8 mouse cellular contexts compared by ENCODE assay signal in the genomic region with DNA sequence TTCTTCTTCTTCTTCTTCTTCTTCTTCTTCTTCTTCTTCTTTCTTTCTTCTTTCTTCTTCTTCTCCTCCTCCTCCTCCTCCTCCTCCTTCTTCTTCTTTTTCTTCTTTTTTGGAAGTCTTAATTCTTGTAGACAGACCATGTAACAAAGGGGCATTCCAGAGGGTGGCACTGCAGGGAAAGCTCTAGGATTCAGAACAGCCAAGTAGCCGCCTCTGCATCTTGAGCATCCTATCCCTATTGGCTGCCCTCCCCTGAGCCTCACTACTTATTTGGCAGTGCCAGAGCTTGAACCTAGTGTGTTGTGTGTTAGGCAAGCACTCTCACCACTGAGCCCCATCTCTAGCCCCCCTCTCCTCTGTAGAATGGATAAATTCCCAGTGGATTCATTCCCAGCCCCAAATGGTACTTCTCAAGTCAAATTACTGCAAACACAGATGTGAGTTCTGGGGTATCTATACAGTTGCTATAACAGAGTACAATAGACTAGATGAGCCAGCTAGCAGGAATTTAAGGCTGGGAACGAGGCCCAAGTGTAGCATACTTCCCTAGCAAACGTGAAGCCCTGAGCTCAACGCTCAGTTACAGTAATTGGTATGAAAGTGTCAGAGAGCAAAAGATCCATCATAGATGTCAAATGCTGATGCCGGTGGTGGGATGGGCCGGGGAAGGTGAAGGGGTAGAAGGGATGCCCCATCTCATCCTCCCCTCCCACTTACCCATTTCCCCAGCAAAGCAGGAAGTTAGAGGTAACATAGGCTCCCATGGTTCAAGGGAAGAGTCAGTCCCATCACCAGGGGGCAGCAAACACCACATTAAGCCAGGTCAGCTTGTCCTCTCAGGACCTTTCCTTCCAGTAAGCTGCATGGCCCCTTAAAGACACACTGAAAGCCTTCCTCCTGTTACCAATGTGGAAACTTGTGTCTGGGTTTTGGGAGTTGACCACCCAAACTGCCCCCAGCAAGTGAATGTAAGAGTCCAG. TPM values are rescaled to one million over a fixed set of nuclear protein-coding genes. Genes with fewer than 3 reads are reported as not detected.
A peak's percentile ranks its signal among the peaks of the same experiment; 100 is the strongest.
DNase-seq lines count a peak whose midpoint lies in the region; ATAC-seq and TF ChIP-seq lines count a peak whose summit lies in the region.

No protein-coding gene starts in this region.

- WGBS in kidney, embryonic 16.5 days, result 39% methylated on average over 6 of the region's 6 CpGs
- WGBS in kidney, adult 2 months, result 23% methylated on average over 6 of the region's 6 CpGs
- 47% methylated on average over 6 of the region's 6 CpGs for WGBS in limb, embryonic 14.5 days

- no peaks in the 10 kb centered on the region for H3K27me3 ChIP-seq in kidney, embryonic 16.5 days (ENCODE audit: insufficient read depth, low read length)
- H3K27me3 ChIP-seq in kidney, adult 2 months (replicated peaks; ENCODE audit: control insufficient read depth, insufficient read depth, low read length), result no peaks in the 10 kb centered on the region
- no peaks in the 10 kb centered on the region for H3K27me3 ChIP-seq in limb, embryonic 14.5 days (ENCODE audit: control insufficient read depth, insufficient read depth, low read length)

- peak; percentile 57 for TF ChIP-seq CTCF in bone marrow macrophage, adult 2 months (IDR thresholded peaks at IDR 0.05; ENCODE audit: low read depth, low read length)
- peak; percentile 97 for TF ChIP-seq CTCF in kidney, adult 2 months (conservative IDR thresholded peaks at IDR 0.05; ENCODE audit: insufficient read depth, insufficient read length, low read depth, low read length)

- DNase-seq in kidney, adult 11 months, result peak; percentile 80
- DNase-seq in fibroblast of lung, adult 2 months (ENCODE audit: low read depth), result peak; percentile 65
- DNase-seq in kidney, adult 2 months, result peak; percentile 88
- peak; percentile 83 for DNase-seq in limb, embryonic 14.5 days (ENCODE audit: low spot score)
- peak; percentile 37 for DNase-seq in ovary, postnatal 10 days (ENCODE audit: low spot score)
- peak; percentile 78 for DNase-seq in thymus, postnatal 0 days (ENCODE audit: low spot score)

- ATAC-seq in kidney, embryonic 16.5 days (ENCODE audit: low FRiP score, low TSS enrichment), result no peak
- ATAC-seq in limb, embryonic 14.5 days (ENCODE audit: low FRiP score, low read depth), result no peak

- no peak for TF ChIP-seq POLR2A in bone marrow macrophage, adult 2 months (IDR thresholded peaks at IDR 0.05; ENCODE audit: borderline replicate concordance, low read depth, low read length)
- TF ChIP-seq POLR2A in kidney, adult 2 months (IDR thresholded peaks at IDR 0.05; ENCODE audit: low read depth, low read length), result no peak
- TF ChIP-seq POLR2A in limb, embryonic 14.5 days (IDR thresholded peaks at IDR 0.05; ENCODE audit: borderline replicate concordance, extremely low read depth, insufficient read depth, insufficient read length), result no peak

- no peaks in the 10 kb centered on the region for H3K9me3 ChIP-seq in kidney, embryonic 16.5 days (ENCODE audit: low read length)
- no peaks in the 10 kb centered on the region for H3K9me3 ChIP-seq in limb, embryonic 14.5 days (ENCODE audit: control insufficient read depth, low read length)

- no peak overlapping the region for H3K4me2 ChIP-seq in kidney, embryonic 16.5 days (replicated peaks; ENCODE audit: low read depth, low read length)
- H3K4me2 ChIP-seq in limb, embryonic 14.5 days (replicated peaks; ENCODE audit: low read depth, low read length, severe bottlenecking), result no peak overlapping the region

- H3K36me3 ChIP-seq in kidney, embryonic 16.5 days (ENCODE audit: insufficient read depth, low read length), result no peaks in the 10 kb centered on the region
- H3K36me3 ChIP-seq in kidney, adult 2 months (ENCODE audit: control insufficient read depth, insufficient read depth, low read length), result no peaks in the 10 kb centered on the region
- H3K36me3 ChIP-seq in limb, embryonic 14.5 days (ENCODE audit: control insufficient read depth, insufficient read depth, low read length), result no peaks in the 10 kb centered on the region

- H3K27ac ChIP-seq in kidney, embryonic 16.5 days (ENCODE audit: low read length), result no peak overlapping the region
- no peak overlapping the region for H3K27ac ChIP-seq in bone marrow macrophage, adult 2 months (ENCODE audit: insufficient read depth, low read depth, low read length)
- H3K27ac ChIP-seq in kidney, adult 2 months (ENCODE audit: insufficient read depth, low read depth, low read length), result no peak overlapping the region
- H3K27ac ChIP-seq in limb, embryonic 14.5 days (replicated peaks; ENCODE audit: low read depth, low read length), result no peak overlapping the region

- H3K4me1 ChIP-seq in kidney, embryonic 16.5 days (ENCODE audit: insufficient read depth, low read length), result peaks cover 14% of the 10 kb centered on the region; the same call in 1 of the 2 replicates
- peaks cover 13% of the 10 kb centered on the region for H3K4me1 ChIP-seq in bone marrow macrophage, adult 2 months (ENCODE audit: control insufficient read depth, insufficient read depth, low read length)
- H3K4me1 ChIP-seq in kidney, adult 2 months (ENCODE audit: control insufficient read depth, insufficient read depth, low read length), result peaks cover 7% of the 10 kb centered on the region
- H3K4me1 ChIP-seq in limb, embryonic 14.5 days (ENCODE audit: control insufficient read depth, insufficient read depth, low read length), result peaks cover 7% of the 10 kb centered on the region

- H3K4me3 ChIP-seq in kidney, embryonic 16.5 days (ENCODE audit: low read length), result no peak overlapping the region
- no peak overlapping the region for H3K4me3 ChIP-seq in bone marrow macrophage, adult 2 months (ENCODE audit: insufficient read depth, low read length)
- H3K4me3 ChIP-seq in kidney, adult 2 months (ENCODE audit: insufficient read depth, low read depth, low read length), result no peak overlapping the region
- no peak overlapping the region for H3K4me3 ChIP-seq in limb, embryonic 14.5 days (replicated peaks; ENCODE audit: low read length)

- no peak overlapping the region for H3K9ac ChIP-seq in kidney, embryonic 16.5 days (replicated peaks; ENCODE audit: low read length)
- H3K9ac ChIP-seq in limb, embryonic 14.5 days (ENCODE audit: low read depth, low read length, severe bottlenecking), result no peak overlapping the region

RNA-seq across cellular contexts. Expression of a gene that starts 3.2 kb away (rescaled TPM):
- polyA plus RNA-seq in kidney, embryonic 16.5 days (2015; fragmentation: Nextera tagmentation; extraction: Ambion mirVana), result 15.8 and 20.7 TPM in 2 replicates
- 28.5 and 29.9 TPM in 2 replicates for polyA plus RNA-seq in bone marrow macrophage, adult 2 months (2012; ENCODE audit: insufficient read depth, insufficient read length, missing spikeins)
- 26.6 and 29.2 TPM in 2 replicates for polyA plus RNA-seq in kidney, adult 2 months (2012; rRNA removed)
- polyA plus RNA-seq in limb, embryonic 14.5 days (2012; rRNA removed), result 44.5 and 53.2 TPM in 2 replicates
- polyA plus RNA-seq in limb, embryonic 14.5 days (2014; fragmentation: Nextera tagmentation; extraction: Ambion mirVana), result 18.5 and 22.4 TPM in 2 replicates
- polyA plus RNA-seq in thymus, postnatal 0 days (2015; fragmentation: Nextera tagmentation; extraction: Ambion mirVana), result 7.6 and 8.9 TPM in 2 replicates

RNA-seq across cellular contexts. Expression of a gene that starts 8.3 kb away (rescaled TPM):
- polyA plus RNA-seq in kidney, embryonic 16.5 days (2015; fragmentation: Nextera tagmentation; extraction: Ambion mirVana), result 3.4 and 4.8 TPM in 2 replicates
- polyA plus RNA-seq in bone marrow macrophage, adult 2 months (2012; ENCODE audit: insufficient read depth, insufficient read length, missing spikeins), result 4.7 and 5.3 TPM in 2 replicates
- polyA plus RNA-seq in kidney, adult 2 months (2012; rRNA removed), result 0.17 TPM in 1 of 2 replicates, not detected in the other
- polyA plus RNA-seq in limb, embryonic 14.5 days (2012; rRNA removed), result 1.5 and 3.8 TPM in 2 replicates
- 2.2 and 5.9 TPM in 2 replicates for polyA plus RNA-seq in limb, embryonic 14.5 days (2014; fragmentation: Nextera tagmentation; extraction: Ambion mirVana)
- polyA plus RNA-seq in thymus, postnatal 0 days (2015; fragmentation: Nextera tagmentation; extraction: Ambion mirVana), result 2.9 and 7.4 TPM in 2 replicates

Comparison
In these comparisons a context has a peak if more than half of its experiments do, and no peak if none do; other contexts are left out.
1. DNase-seq: peak in every context shown above with its lines; median percentile 88 in kidney, adult 2 months; 83 in limb, embryonic 14.5 days; 80 in kidney, adult 11 months; 78 in thymus, postnatal 0 days; 65 in fibroblast of lung, adult 2 months; 37 in ovary, postnatal 10 days.